Mouse (Mus musculus): ENCODE data around the gene Fyb. TPM values are rescaled to one million over a fixed set of nuclear protein-coding genes. Genes with fewer than 3 reads are reported as not detected.

Gene Fyb
- polyA plus RNA-seq, 1 experiment from 2014 or later = 5.0 TPM

DNA sequence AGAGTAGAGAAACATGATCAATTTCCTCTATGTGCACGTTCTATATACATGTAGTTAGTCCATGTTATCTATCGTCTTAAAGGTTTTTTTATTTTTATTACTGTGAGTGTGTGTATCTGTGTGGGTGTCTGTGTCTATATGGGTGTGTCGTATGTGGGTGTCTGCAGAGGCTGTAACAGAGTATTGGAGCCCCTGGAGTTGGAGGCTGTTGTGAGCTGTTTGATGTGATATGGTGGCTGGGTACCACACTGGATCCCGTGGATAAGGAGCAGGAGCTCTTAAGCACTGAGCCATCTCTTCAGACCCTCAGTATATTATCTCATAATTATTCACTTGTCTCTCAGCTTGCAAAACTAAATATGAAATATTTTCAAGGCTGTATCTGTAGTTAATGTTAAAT is 135.4 kb downstream of the Fyb start:
- Histone ChIP-seq H3K9me3 (ENCODE audit: control insufficient read depth, low read depth, low read length) (no peaks in the 10 kb centered on the region), H3K36me3 (ENCODE audit: control insufficient read depth, insufficient read depth, low read length) (no peaks in the 10 kb centered on the region), H3K4me3 (ENCODE audit: low read depth, low read length) (no peak overlapping the region), H3K9ac (replicated peaks; ENCODE audit: low read depth, low read length) (no peak overlapping the region), H3K27ac (ENCODE audit: low read length) (no peak overlapping the region), H3K4me2 (replicated peaks; ENCODE audit: low read depth, low read length) (no peak overlapping the region), H3K4me1 (ENCODE audit: control insufficient read depth, insufficient read depth, low read length) (no peaks in the 10 kb centered on the region), H3K27me3 (ENCODE audit: control insufficient read depth, insufficient read depth, low read length) (no peaks in the 10 kb centered on the region)
- ATAC-seq (ENCODE audit: insufficient number of reproducible peaks, insufficient read depth, low FRiP score, low read depth) = peak; percentile 46; the same call in 1 of the 2 replicates
- WGBS = 89% methylated on average over 4 of the region's 4 CpGs

DNA sequence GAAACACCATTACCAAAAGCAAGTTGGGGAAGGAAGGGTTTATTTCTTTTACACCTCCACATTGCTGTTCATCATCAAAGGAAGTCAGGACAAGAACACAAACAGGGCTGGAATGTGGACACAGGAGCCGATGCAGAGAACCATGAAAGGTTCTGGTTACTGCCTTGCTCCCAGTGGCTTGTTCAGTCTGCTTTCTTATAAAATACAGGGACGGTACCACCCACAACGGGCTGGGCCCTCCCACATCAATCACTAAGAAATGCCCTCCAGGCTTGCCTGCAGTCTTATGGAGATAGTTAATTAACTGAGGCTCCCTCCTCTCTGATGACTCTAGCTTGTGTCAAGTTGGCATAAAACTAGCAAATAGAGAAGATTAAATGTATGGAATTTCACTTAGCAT is 139.3 kb downstream of the Fyb start:
- no peak for ATAC-seq (ENCODE audit: insufficient number of reproducible peaks, insufficient read depth, low FRiP score, low read depth)

DNA sequence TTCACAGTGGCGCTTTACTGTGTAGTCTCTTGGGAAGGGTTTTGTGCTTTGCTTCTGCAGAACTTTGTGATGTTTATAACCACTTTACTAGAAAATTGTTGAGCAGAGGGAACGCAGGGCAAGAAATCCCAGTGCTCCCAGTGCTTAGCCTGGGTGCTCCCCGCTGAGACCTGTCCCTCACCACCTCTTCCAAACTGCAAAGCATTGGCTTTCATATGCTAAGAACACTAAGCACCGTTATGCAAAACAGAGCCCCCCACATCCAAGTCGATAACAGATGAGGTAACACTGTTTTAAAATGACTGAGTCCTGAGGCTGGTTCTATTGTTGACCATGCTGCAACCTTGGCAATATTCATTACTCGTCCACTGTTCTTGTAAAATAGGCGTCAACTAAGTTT is 141.3 kb downstream of the Fyb start:
- ATAC-seq (ENCODE audit: insufficient number of reproducible peaks, insufficient read depth, low FRiP score, low read depth) = no peak

More for the DNA sequence above, 139.3 kb downstream of the Fyb start:
- 45% methylated on average over 3 of the region's 3 CpGs for WGBS
- Histone ChIP-seq H3K27ac (ENCODE audit: low read length) (no peak overlapping the region), H3K4me3 (ENCODE audit: low read depth, low read length) (no peak overlapping the region), H3K9me3 (ENCODE audit: control insufficient read depth, low read depth, low read length) (no peaks in the 10 kb centered on the region), H3K4me2 (replicated peaks; ENCODE audit: low read depth, low read length) (no peak overlapping the region), H3K9ac (replicated peaks; ENCODE audit: low read depth, low read length) (no peak overlapping the region), H3K36me3 (ENCODE audit: control insufficient read depth, insufficient read depth, low read length) (no peaks in the 10 kb centered on the region), H3K4me1 (ENCODE audit: control insufficient read depth, insufficient read depth, low read length) (no peaks in the 10 kb centered on the region), H3K27me3 (ENCODE audit: control insufficient read depth, insufficient read depth, low read length) (no peaks in the 10 kb centered on the region)

DNA sequence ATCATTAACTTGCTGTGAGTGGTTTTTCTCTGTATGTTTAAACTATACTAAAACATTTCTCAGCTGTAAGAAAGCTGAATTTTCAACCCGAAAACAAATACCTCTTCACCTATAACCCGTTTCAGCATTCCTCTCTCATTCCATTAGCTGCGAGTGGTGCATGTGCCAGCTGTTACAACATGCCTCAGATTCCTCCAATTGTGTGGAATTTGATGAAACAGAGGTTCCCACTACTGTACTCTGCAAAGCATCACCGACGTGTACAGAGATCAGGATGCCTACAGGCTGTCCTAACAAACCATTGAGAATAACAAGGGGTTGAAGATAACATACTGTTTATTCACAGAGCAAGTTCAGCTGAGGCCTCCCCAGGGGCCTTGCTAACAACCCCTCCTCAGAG is 143.4 kb downstream of the Fyb start:
- Histone ChIP-seq H3K27me3 (ENCODE audit: control insufficient read depth, insufficient read depth, low read length) (no peaks in the 10 kb centered on the region), H3K9me3 (ENCODE audit: control insufficient read depth, low read depth, low read length) (no peaks in the 10 kb centered on the region), H3K4me3 (ENCODE audit: low read depth, low read length) (no peak overlapping the region), H3K27ac (ENCODE audit: low read length) (no peak overlapping the region), H3K9ac (replicated peaks; ENCODE audit: low read depth, low read length) (no peak overlapping the region), H3K36me3 (ENCODE audit: control insufficient read depth, insufficient read depth, low read length) (no peaks in the 10 kb centered on the region), H3K4me1 (ENCODE audit: control insufficient read depth, insufficient read depth, low read length) (no peaks in the 10 kb centered on the region), H3K4me2 (replicated peaks; ENCODE audit: low read depth, low read length) (no peak overlapping the region)
- ATAC-seq (ENCODE audit: insufficient number of reproducible peaks, insufficient read depth, low FRiP score, low read depth) = no peak
- WGBS = 17% methylated on average over 5 of the region's 5 CpGs

More for the DNA sequence above, 141.3 kb downstream of the Fyb start:
- WGBS = 68% methylated on average over 7 of the region's 7 CpGs
- H3K27me3 ChIP-seq (ENCODE audit: control insufficient read depth, insufficient read depth, low read length) = no peaks in the 10 kb centered on the region
- H3K27ac ChIP-seq (ENCODE audit: low read length) = no peak overlapping the region
- H3K4me1 ChIP-seq (ENCODE audit: control insufficient read depth, insufficient read depth, low read length) = no peaks in the 10 kb centered on the region
- H3K4me3 ChIP-seq (ENCODE audit: low read depth, low read length) = no peak overlapping the region
- H3K9me3 ChIP-seq (ENCODE audit: control insufficient read depth, low read depth, low read length) = no peaks in the 10 kb centered on the region
- no peak overlapping the region for H3K9ac ChIP-seq (replicated peaks; ENCODE audit: low read depth, low read length)
- no peak overlapping the region for H3K4me2 ChIP-seq (replicated peaks; ENCODE audit: low read depth, low read length)
- H3K36me3 ChIP-seq (ENCODE audit: control insufficient read depth, insufficient read depth, low read length) = no peaks in the 10 kb centered on the region

- no peaks in the 10 kb centered on the region for H3K27me3 ChIP-seq (ENCODE audit: control insufficient read depth, insufficient read depth, low read length)
- 28% methylated on average over 14 of the region's 14 CpGs for WGBS
- H3K4me3 ChIP-seq (ENCODE audit: low read depth, low read length) = no peak overlapping the region
- H3K36me3 ChIP-seq (ENCODE audit: control insufficient read depth, insufficient read depth, low read length) = no peaks in the 10 kb centered on the region
- no peak overlapping the region for H3K9ac ChIP-seq (replicated peaks; ENCODE audit: low read depth, low read length)
- no peaks in the 10 kb centered on the region for H3K4me1 ChIP-seq (ENCODE audit: control insufficient read depth, insufficient read depth, low read length)
- no peak overlapping the region for H3K4me2 ChIP-seq (replicated peaks; ENCODE audit: low read depth, low read length)
- no peak overlapping the region for H3K27ac ChIP-seq (ENCODE audit: low read length)
- no peak for ATAC-seq (ENCODE audit: insufficient number of reproducible peaks, insufficient read depth, low FRiP score, low read depth)
- H3K9me3 ChIP-seq (ENCODE audit: control insufficient read depth, low read depth, low read length) = no peaks in the 10 kb centered on the region
Observed at GRCm38 (mm10) chr15:6668793-6669437, 146.3 kb downstream of the Fyb start.

DNA sequence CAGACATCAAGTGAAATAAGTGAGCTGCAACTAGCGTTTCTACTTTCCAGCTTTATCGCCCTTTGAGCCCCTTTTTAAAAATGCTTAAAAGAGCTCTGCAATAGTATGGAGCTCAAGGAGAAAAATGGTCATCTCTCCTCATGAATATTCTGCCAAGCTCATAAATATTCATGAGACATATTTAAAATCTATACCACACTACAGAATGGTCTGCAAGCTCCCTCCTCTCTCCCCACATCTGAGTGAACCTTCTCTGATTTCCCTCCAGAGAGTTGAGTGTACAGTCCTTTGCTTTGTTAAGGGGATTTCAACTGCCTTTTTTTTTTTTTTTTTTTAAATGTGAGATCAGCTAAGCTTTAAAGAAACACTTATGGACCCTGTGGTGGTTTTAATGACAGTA is 155.8 kb downstream of the Fyb start:
- Histone ChIP-seq H3K4me3 (ENCODE audit: low read depth, low read length) (no peak overlapping the region), H3K9me3 (ENCODE audit: control insufficient read depth, low read depth, low read length) (no peaks in the 10 kb centered on the region), H3K4me1 (ENCODE audit: control insufficient read depth, insufficient read depth, low read length) (no peaks in the 10 kb centered on the region), H3K27me3 (ENCODE audit: control insufficient read depth, insufficient read depth, low read length) (no peaks in the 10 kb centered on the region), H3K27ac (ENCODE audit: low read length) (no peak overlapping the region), H3K36me3 (ENCODE audit: control insufficient read depth, insufficient read depth, low read length) (no peaks in the 10 kb centered on the region), H3K9ac (replicated peaks; ENCODE audit: low read depth, low read length) (no peak overlapping the region), H3K4me2 (replicated peaks; ENCODE audit: low read depth, low read length) (no peak overlapping the region)
- no peak for ATAC-seq (ENCODE audit: insufficient number of reproducible peaks, insufficient read depth, low FRiP score, low read depth)
- WGBS = 93% methylated on average over 2 of the region's 2 CpGs

- Histone ChIP-seq H3K36me3 (ENCODE audit: control insufficient read depth, insufficient read depth, low read length) (no peaks in the 10 kb centered on the region), H3K9ac (replicated peaks; ENCODE audit: low read depth, low read length) (no peak overlapping the region), H3K27me3 (ENCODE audit: control insufficient read depth, insufficient read depth, low read length) (no peaks in the 10 kb centered on the region), H3K4me2 (replicated peaks; ENCODE audit: low read depth, low read length) (no peak overlapping the region), H3K4me1 (ENCODE audit: control insufficient read depth, insufficient read depth, low read length) (no peaks in the 10 kb centered on the region), H3K9me3 (ENCODE audit: control insufficient read depth, low read depth, low read length) (no peaks in the 10 kb centered on the region), H3K4me3 (ENCODE audit: low read depth, low read length) (no peak overlapping the region), H3K27ac (ENCODE audit: low read length) (no peak overlapping the region)
- WGBS = 70% methylated on average over 2 of the region's 2 CpGs
- no peak for ATAC-seq (ENCODE audit: insufficient number of reproducible peaks, insufficient read depth, low FRiP score, low read depth)
Observed at GRCm38 (mm10) chr15:6702164-6702563, 179.5 kb downstream of the Fyb start.

GRCm38 (mm10) chr15:6705351-6705901 is 182.8 kb downstream of the Fyb start:
- Histone ChIP-seq H3K9me3 (ENCODE audit: control insufficient read depth, low read depth, low read length) (no peaks in the 10 kb centered on the region), H3K36me3 (ENCODE audit: control insufficient read depth, insufficient read depth, low read length) (no peaks in the 10 kb centered on the region), H3K27ac (ENCODE audit: low read length) (no peak overlapping the region), H3K27me3 (ENCODE audit: control insufficient read depth, insufficient read depth, low read length) (no peaks in the 10 kb centered on the region), H3K4me3 (ENCODE audit: low read depth, low read length) (no peak overlapping the region), H3K9ac (replicated peaks; ENCODE audit: low read depth, low read length) (no peak overlapping the region), H3K4me2 (replicated peaks; ENCODE audit: low read depth, low read length) (no peak overlapping the region), H3K4me1 (ENCODE audit: control insufficient read depth, insufficient read depth, low read length) (peaks cover 8% of the 10 kb centered on the region; the same call in 1 of the 2 replicates)
- 39% methylated on average over 7 of the region's 7 CpGs for WGBS
- no peak for ATAC-seq (ENCODE audit: insufficient number of reproducible peaks, insufficient read depth, low FRiP score, low read depth)

DNA sequence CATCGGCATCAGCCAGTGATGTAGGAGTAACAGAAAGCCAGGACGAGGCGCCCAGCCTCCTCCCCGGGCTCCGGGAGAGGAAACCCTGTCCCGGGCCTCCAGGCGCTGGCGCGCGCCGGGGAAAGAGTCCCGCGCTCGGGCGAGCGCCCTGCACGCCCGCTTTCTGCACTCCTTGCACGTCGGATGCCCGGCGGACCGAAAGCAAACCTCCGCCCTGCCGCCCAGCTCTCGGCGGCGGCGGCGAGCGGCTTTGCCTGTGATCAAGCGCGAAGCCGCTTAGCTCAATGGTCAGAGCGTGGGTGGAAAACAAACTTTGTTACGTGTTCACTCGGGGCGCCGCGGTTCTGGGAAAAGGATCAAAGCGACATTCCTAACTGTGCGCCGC is 184.9 kb downstream of the Fyb start:
- Histone ChIP-seq H3K9me3 (ENCODE audit: control insufficient read depth, low read depth, low read length) (no peaks in the 10 kb centered on the region), H3K36me3 (ENCODE audit: control insufficient read depth, insufficient read depth, low read length) (no peaks in the 10 kb centered on the region), H3K4me2 (replicated peaks; ENCODE audit: low read depth, low read length) (peak overlapping the region; percentile 91), H3K4me3 (ENCODE audit: low read depth, low read length) (peak overlapping the region; percentile 91), H3K27me3 (ENCODE audit: control insufficient read depth, insufficient read depth, low read length) (no peaks in the 10 kb centered on the region), H3K9ac (replicated peaks; ENCODE audit: low read depth, low read length) (peak overlapping the region; percentile 85), H3K4me1 (ENCODE audit: control insufficient read depth, insufficient read depth, low read length) (peaks cover 15% of the 10 kb centered on the region; the same call in 1 of the 2 replicates), H3K27ac (ENCODE audit: low read length) (peak overlapping the region; percentile 92; the same call in 1 of the 2 replicates)
- under 1% methylated on average over 43 of the region's 43 CpGs for WGBS
- peak; percentile 59 for ATAC-seq (ENCODE audit: insufficient number of reproducible peaks, insufficient read depth, low FRiP score, low read depth)

All from stomach, embryonic 14.5 days (tissue).